Mouse (Mus musculus): Measurements from ENCODE around the gene Kcnh2.

DNA sequence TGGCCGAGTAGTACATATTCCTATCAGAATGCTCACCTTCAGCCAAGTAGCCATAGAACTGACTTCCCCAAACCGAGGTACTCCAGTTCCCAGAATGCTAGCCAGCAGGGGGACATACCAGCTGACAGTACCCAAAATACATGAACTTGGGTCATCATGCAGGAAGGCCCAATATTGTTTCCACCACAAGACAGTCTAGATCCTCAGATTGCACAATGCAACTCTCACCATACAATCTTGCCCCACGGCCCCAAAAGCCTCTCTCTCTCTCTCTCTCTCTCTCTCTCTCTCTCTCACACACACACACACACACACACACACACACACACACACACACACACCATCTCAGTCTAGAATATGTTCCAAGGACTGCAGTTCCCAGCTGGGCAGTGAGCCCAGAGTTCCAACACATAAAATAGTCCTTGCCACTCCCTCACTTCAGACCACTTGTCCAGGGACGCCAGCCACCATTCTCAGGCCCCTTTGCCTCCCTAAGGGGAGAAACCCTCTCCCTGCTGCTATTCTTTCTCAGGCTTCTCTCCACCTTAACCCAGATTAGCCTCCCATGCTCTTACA, 24.5 kb downstream of the Kcnh2 start:
- no peak for TF ChIP-seq CTCF (IDR thresholded peaks at IDR 0.05; ENCODE audit: insufficient read depth, low read depth, low read length)
- no peak for TF ChIP-seq POLR2A (IDR thresholded peaks at IDR 0.05; ENCODE audit: insufficient read depth, low read depth, low read length)

Data from olfactory bulb, adult 2 months (tissue).